Mouse (Mus musculus) urinary bladder, postnatal 14 days (tissue): Measurements from ENCODE around the gene Fam240a.

Experiments used
- DNase-seq: peaks from one replicate; pipeline ENCODE4 v3.0.0; 2021; ENCODE audit warnings: low spot score

Fam240a gene

GRCm38 (mm10) chr9:110893429-110893828 lies 23.2 kb downstream of the Fam240a start:
- no peak for DNase-seq

- no peak for DNase-seq
Measured at GRCm38 (mm10) chr9:110892552-110892951, 24.1 kb downstream of the Fam240a start.

- no peak for DNase-seq
Measured at GRCm38 (mm10) chr9:110891077-110891828, 25.4 kb downstream of the Fam240a start.

GRCm38 (mm10) chr9:110890026-110890783 lies 26.5 kb downstream of the Fam240a start:
- no peak for DNase-seq

GRCm38 (mm10) chr9:110888935-110889334 lies 27.7 kb downstream of the Fam240a start:
- no peak for DNase-seq

GRCm38 (mm10) chr9:110887388-110888303 lies 29.0 kb downstream of the Fam240a start:
- no peak for DNase-seq

- DNase-seq: peak; percentile 52
Measured at GRCm38 (mm10) chr9:110881953-110882352, 34.7 kb downstream of the Fam240a start.

GRCm38 (mm10) chr9:110880772-110881171 lies 35.9 kb downstream of the Fam240a start:
- DNase-seq: peak; percentile 72

GRCm38 (mm10) chr9:110879998-110880561 lies 36.6 kb downstream of the Fam240a start, which contains the start of gene Tmie:
Tmie (minus strand) TSS chr9:110880113.
- DNase-seq: peak; percentile 86

GRCm38 (mm10) chr9:110879191-110879920 lies 37.3 kb downstream of the Fam240a start, which contains the start of gene Als2cl:
Als2cl (plus strand) TSS chr9:110879870.
- no peak for DNase-seq

- DNase-seq: peak; percentile 57
Measured at GRCm38 (mm10) chr9:110877888-110878287, 38.8 kb downstream of the Fam240a start.

GRCm38 (mm10) chr9:110877353-110877752 lies 39.3 kb downstream of the Fam240a start:
- DNase-seq: no peak

GRCm38 (mm10) chr9:110875288-110875695 lies 41.4 kb downstream of the Fam240a start:
- DNase-seq: no peak

GRCm38 (mm10) chr9:110874660-110875191 lies 41.9 kb downstream of the Fam240a start:
- DNase-seq: no peak

- DNase-seq: no peak
Measured at GRCm38 (mm10) chr9:110873681-110874659, 42.7 kb downstream of the Fam240a start.

- peak; percentile 50 for DNase-seq
Measured at GRCm38 (mm10) chr9:110871030-110871429, 45.6 kb downstream of the Fam240a start.
